Mouse (Mus musculus): Measurements from ENCODE around the gene Rab3d.

DNA sequence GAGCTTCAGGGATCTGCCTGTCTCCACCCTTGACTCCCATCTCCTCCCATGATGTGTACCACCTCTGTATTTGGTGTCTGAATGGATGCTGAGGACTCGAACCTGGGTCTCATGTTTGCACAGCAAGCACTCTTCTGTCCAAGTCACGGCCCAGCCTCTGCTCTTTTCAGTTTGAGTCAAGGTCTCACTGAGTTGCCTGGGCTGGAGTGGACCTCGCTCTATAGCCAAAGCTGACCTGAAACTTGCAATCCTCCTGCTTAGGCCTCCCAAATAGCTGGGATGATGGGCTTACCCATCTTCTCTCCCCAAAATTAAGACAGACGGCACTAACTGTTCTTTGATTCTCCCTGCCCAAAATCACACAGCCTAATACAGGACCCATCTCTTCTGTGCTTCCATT lies 5.0 kb upstream of the Rab3d start:
- TF ChIP-seq POLR2A (IDR thresholded peaks at IDR 0.05; ENCODE audit: low read depth, low read length) (no peak), CTCF (IDR thresholded peaks at IDR 0.05; ENCODE audit: extremely low read depth, insufficient read length, insufficient replicate concordance, low read depth, low read length) (no peak)

Data from small intestine, adult 2 months (tissue).